Mouse (Mus musculus): ENCODE results near the gene Crocc. TPM values are rescaled to one million over a fixed set of nuclear protein-coding genes. Genes with fewer than 3 reads are reported as not detected.

Gene Crocc
- polyA plus RNA-seq, 1 experiment from 2014 or later = 11.4 TPM

DNA sequence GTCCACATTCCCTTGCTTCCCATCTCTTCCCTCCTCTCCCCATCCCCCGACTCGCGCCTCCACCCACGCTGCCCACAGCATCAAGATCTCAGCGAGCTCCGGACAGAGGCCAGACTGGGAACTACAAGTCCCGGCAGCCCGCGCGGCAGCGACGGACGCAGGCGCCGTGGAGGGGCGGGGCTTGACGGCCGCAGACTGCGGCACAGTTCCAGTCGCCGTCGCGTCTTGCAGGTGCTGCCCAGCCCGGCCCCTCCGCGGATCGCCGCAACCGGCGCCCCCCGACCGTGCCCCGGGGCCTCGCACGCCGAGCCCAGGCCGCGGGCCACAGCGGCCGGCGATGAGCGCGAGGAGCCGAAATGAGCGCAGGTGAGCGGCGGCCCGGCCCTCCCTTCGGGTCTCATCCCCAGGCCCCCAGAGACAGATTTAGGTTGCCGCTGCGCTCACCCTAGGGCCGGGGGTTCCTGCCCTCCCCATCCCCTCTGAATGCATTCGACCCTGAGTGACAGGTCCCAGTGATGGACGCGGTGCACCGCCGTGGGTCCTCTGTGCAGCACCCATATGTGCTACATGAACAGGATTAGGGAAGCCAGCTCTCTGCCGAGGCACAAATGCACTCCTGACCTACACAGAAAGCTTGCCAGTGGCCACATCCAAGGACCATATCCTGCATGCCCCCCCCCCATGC lies 73.5 kb downstream of the Crocc start, which contains the start of gene Atp13a2:
Atp13a2 (plus strand) TSS at position 163 of the 685 bp plus-strand sequence.
- H3K4me3 ChIP-seq = peak within 1 kb of the TSS; percentile 93
- WGBS = under 1% methylated on average over 56 of the region's 58 CpGs
- peaks cover 47% of the 10 kb centered on the region for H3K4me1 ChIP-seq
- no peaks in the 10 kb centered on the region for H3K27me3 ChIP-seq (ENCODE audit: low read depth, poor library complexity, severe bottlenecking)
- peak; percentile 90 for DNase-seq (ENCODE audit: low spot score)
- no peaks in the 10 kb centered on the region for H3K9me3 ChIP-seq (replicated peaks)
- H3K36me3 ChIP-seq = peaks cover 7% of the 10 kb centered on the region
- H3K27ac ChIP-seq = peak within 1 kb of the TSS; percentile 86

DNA sequence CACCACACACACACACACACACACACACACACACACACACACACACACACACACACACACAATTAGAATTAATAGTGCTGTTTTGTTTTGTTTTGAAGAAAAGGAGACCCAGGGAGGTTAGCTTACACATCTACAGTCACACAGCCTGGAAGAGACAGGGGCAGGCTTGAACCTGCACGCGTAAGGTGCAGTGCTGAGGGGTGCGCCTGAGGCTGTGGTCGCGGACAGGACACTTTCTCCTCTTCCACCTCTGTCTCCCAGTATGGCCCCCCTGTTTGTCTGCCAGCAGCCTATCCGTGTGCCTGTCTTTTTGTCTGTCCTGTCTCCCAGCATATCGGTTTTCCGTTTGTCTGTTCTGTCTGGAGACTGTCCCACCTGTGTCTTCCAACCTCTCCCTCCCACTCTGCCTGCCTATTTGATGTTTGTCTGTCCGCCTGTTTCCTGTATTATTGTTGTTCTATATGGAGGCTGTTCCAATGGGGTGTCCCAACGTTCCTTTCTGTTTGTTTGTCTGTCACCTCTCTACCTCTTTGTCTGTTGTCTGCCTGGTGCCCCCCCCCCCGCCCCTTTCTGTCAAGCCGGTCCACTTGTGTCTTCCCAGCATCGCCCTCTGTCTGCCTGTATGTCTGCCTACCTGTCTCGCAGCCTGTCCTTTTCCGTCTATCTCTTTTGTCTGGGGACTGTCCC lies 74.2 kb downstream of the Crocc start:
- H3K4me3 ChIP-seq = peak overlapping the region; percentile 93
- no peak for DNase-seq (ENCODE audit: low spot score)
- 31% methylated on average over 15 of the region's 15 CpGs for WGBS
- H3K36me3 ChIP-seq = peaks cover 8% of the 10 kb centered on the region; the same call in 1 of the 2 replicates
- H3K27ac ChIP-seq = peak overlapping the region; percentile 86
- no peaks in the 10 kb centered on the region for H3K27me3 ChIP-seq (ENCODE audit: low read depth, poor library complexity, severe bottlenecking)
- H3K4me1 ChIP-seq = peaks cover 42% of the 10 kb centered on the region
- no peaks in the 10 kb centered on the region for H3K9me3 ChIP-seq (replicated peaks)

GRCm38 (mm10) chr4:140984544-140984943 lies 75.8 kb downstream of the Crocc start:
- no peak overlapping the region for H3K27ac ChIP-seq
- peaks cover 17% of the 10 kb centered on the region for H3K36me3 ChIP-seq
- DNase-seq (ENCODE audit: low spot score) = no peak
- no peak overlapping the region for H3K4me3 ChIP-seq
- peaks cover 42% of the 10 kb centered on the region for H3K4me1 ChIP-seq
- WGBS = 83% methylated on average over 6 of the region's 6 CpGs
- H3K27me3 ChIP-seq (ENCODE audit: low read depth, poor library complexity, severe bottlenecking) = no peaks in the 10 kb centered on the region
- H3K9me3 ChIP-seq (replicated peaks) = no peaks in the 10 kb centered on the region

GRCm38 (mm10) chr4:140983442-140983841 lies 76.9 kb downstream of the Crocc start:
- Histone ChIP-seq H3K36me3 (peaks cover 28% of the 10 kb centered on the region), H3K27me3 (ENCODE audit: low read depth, poor library complexity, severe bottlenecking) (no peaks in the 10 kb centered on the region), H3K4me3 (no peak overlapping the region), H3K4me1 (peaks cover 33% of the 10 kb centered on the region), H3K27ac (0 out of 2 replicates have a peak overlapping the region, but pooled peaks have one; percentile 27), H3K9me3 (replicated peaks) (no peaks in the 10 kb centered on the region)
- 14% methylated on average over 9 of the region's 9 CpGs for WGBS
- DNase-seq (ENCODE audit: low spot score) = no peak

GRCm38 (mm10) chr4:140982808-140983207 lies 77.5 kb downstream of the Crocc start:
- no peak for DNase-seq (ENCODE audit: low spot score)
- Histone ChIP-seq H3K27ac (no peak overlapping the region), H3K9me3 (replicated peaks) (no peaks in the 10 kb centered on the region), H3K4me1 (peaks cover 29% of the 10 kb centered on the region), H3K4me3 (no peak overlapping the region), H3K36me3 (peaks cover 35% of the 10 kb centered on the region), H3K27me3 (ENCODE audit: low read depth, poor library complexity, severe bottlenecking) (no peaks in the 10 kb centered on the region)
- 80% methylated on average over 4 of the region's 4 CpGs for WGBS

DNA sequence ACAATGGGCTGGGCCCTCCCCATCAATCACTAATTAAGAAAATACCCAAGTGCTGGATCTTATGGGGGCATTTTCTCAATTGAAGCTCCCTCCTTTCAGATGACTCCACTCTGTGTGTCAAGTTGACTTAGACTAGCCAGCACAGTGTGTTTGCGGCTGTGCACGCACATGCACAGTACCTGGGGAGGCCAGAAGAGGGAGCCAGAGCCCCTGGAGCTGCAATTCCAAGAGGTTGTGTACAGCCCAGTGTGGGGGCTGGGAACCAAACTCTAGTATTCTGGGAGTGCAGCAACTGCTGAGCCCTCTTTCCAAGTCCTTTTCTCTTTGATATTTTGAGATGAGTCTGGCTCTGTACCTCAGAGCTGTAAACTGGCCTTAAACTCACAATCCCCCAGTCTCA lies 78.7 kb downstream of the Crocc start:
- no peak overlapping the region for H3K4me3 ChIP-seq
- no peaks in the 10 kb centered on the region for H3K27me3 ChIP-seq (ENCODE audit: low read depth, poor library complexity, severe bottlenecking)
- 95% methylated on average over 2 of the region's 2 CpGs for WGBS
- H3K4me1 ChIP-seq = peaks cover 17% of the 10 kb centered on the region
- peaks cover 47% of the 10 kb centered on the region for H3K36me3 ChIP-seq
- H3K9me3 ChIP-seq (replicated peaks) = no peaks in the 10 kb centered on the region
- no peak overlapping the region for H3K27ac ChIP-seq
- no peak for DNase-seq (ENCODE audit: low spot score)

- Histone ChIP-seq H3K27me3 (ENCODE audit: low read depth, poor library complexity, severe bottlenecking) (no peaks in the 10 kb centered on the region), H3K36me3 (peaks cover 82% of the 10 kb centered on the region), H3K4me3 (no peak overlapping the region), H3K4me1 (peaks cover 4% of the 10 kb centered on the region; the same call in 1 of the 2 replicates), H3K27ac (no peak overlapping the region), H3K9me3 (replicated peaks) (no peaks in the 10 kb centered on the region)
- 92% methylated on average over 14 of the region's 14 CpGs for WGBS
- DNase-seq (ENCODE audit: low spot score) = no peak
Measured at GRCm38 (mm10) chr4:140977886-140978692, 82.3 kb downstream of the Crocc start.

- no peaks in the 10 kb centered on the region for H3K27me3 ChIP-seq (ENCODE audit: low read depth, poor library complexity, severe bottlenecking)
- no peaks in the 10 kb centered on the region for H3K4me1 ChIP-seq
- peaks cover 90% of the 10 kb centered on the region for H3K36me3 ChIP-seq
- H3K9me3 ChIP-seq (replicated peaks) = no peaks in the 10 kb centered on the region
- no peak overlapping the region for H3K4me3 ChIP-seq
- DNase-seq (ENCODE audit: low spot score) = no peak
- H3K27ac ChIP-seq = no peak overlapping the region
- WGBS = 77% methylated on average over 10 of the region's 10 CpGs
Measured at GRCm38 (mm10) chr4:140977278-140977677, 83.1 kb downstream of the Crocc start.

DNA sequence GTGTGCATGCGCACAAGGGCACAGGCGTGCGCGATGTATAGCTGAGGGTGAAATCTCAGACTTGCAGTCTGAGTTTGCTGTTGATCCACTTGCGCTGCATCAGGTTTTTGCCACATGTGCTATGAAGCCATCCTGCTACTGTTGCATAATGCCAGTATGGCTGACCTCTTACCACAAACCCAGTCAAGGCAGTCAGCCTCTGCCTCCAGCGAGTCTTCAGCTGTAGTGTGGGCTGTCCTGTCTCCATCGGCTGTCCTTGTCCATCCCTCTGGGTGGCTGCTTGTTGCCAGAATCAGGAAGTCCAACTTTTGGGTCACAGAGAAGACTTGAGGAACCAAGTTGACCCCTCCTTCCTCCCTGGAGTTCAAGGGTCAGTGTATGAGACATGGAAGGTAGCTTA lies 85.0 kb downstream of the Crocc start:
- no peak for DNase-seq (ENCODE audit: low spot score)
- Histone ChIP-seq H3K27me3 (ENCODE audit: low read depth, poor library complexity, severe bottlenecking) (no peaks in the 10 kb centered on the region), H3K4me3 (no peak overlapping the region), H3K4me1 (no peaks in the 10 kb centered on the region), H3K27ac (no peak overlapping the region), H3K9me3 (replicated peaks) (no peaks in the 10 kb centered on the region), H3K36me3 (peaks cover 100% of the 10 kb centered on the region)
- WGBS = 94% methylated on average over 7 of the region's 7 CpGs

DNA sequence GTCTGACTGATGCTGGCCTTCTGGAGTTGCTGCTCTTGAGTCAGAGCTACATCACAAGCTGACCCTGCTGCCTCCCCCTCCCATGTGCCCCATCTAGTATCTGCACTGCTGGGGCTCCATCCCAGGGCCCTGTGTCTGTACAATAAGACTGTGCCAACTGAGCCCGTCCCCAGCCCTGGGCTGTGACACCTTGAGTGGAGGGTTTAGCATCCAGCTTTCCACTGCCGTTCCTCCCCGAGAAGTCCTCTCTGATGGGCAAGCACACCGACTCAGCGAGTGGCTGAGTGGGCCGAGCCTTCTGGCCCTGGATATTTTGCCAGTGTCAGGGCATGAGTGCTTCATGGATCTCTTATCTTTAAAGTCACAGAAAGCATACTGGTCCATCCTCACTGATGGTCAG lies 85.9 kb downstream of the Crocc start:
- 95% methylated on average over 6 of the region's 6 CpGs for WGBS
- no peaks in the 10 kb centered on the region for H3K4me1 ChIP-seq
- H3K27ac ChIP-seq = no peak overlapping the region
- H3K9me3 ChIP-seq (replicated peaks) = no peaks in the 10 kb centered on the region
- H3K36me3 ChIP-seq = peaks cover 100% of the 10 kb centered on the region
- no peak for DNase-seq (ENCODE audit: low spot score)
- H3K27me3 ChIP-seq (ENCODE audit: low read depth, poor library complexity, severe bottlenecking) = no peaks in the 10 kb centered on the region
- no peak overlapping the region for H3K4me3 ChIP-seq

GRCm38 (mm10) chr4:140971691-140972090 lies 88.7 kb downstream of the Crocc start:
- Histone ChIP-seq H3K4me3 (no peak overlapping the region), H3K36me3 (peaks cover 99% of the 10 kb centered on the region)
- 91% methylated on average over 13 of the region's 13 CpGs for WGBS

GRCm38 (mm10) chr4:140967386-140968159 lies 92.8 kb downstream of the Crocc start:
- peaks cover 11% of the 10 kb centered on the region for H3K4me1 ChIP-seq
- peaks cover 72% of the 10 kb centered on the region for H3K36me3 ChIP-seq
- no peaks in the 10 kb centered on the region for H3K27me3 ChIP-seq (ENCODE audit: low read depth, poor library complexity, severe bottlenecking)
- 87% methylated on average over 11 of the region's 11 CpGs for WGBS
- H3K27ac ChIP-seq = no peak overlapping the region
- DNase-seq (ENCODE audit: low spot score) = no peak
- no peak overlapping the region for H3K4me3 ChIP-seq
- H3K9me3 ChIP-seq (replicated peaks) = no peaks in the 10 kb centered on the region

More at GRCm38 (mm10) chr4:140971691-140972090, 88.7 kb downstream of the Crocc start:
- Histone ChIP-seq H3K27ac (no peak overlapping the region), H3K4me1 (no peaks in the 10 kb centered on the region), H3K27me3 (ENCODE audit: low read depth, poor library complexity, severe bottlenecking) (no peaks in the 10 kb centered on the region), H3K9me3 (replicated peaks) (no peaks in the 10 kb centered on the region)
- DNase-seq (ENCODE audit: low spot score) = no peak
